Mouse (Mus musculus) C2C12 (cell line): ENCODE measurements around the gene Tnfrsf14. TPM values are rescaled to one million over a fixed set of nuclear protein-coding genes. Genes with fewer than 3 reads are reported as not detected.

Experiments used
- H3K27me3 ChIP-seq: one replicate; pipeline ENCODE4 v1.6.1; 2011; ENCODE audit not compliant: control insufficient read depth, insufficient read depth, insufficient read length
- H3K36me3 ChIP-seq: one replicate; pipeline ENCODE4 v1.6.1; 2011; ENCODE audit not compliant: control insufficient read depth, insufficient read depth
- H3K4me3 ChIP-seq: one replicate; pipeline ENCODE4 v1.5.1; 2011; ENCODE audit warnings: mild to moderate bottlenecking, control low read depth; ENCODE audit not compliant: poor library complexity, insufficient read depth, severe bottlenecking
- H3K79me2 ChIP-seq: one replicate; pipeline ENCODE4 v1.6.1; 2011; ENCODE audit not compliant: control insufficient read depth, insufficient read depth
- H3K79me3 ChIP-seq: one replicate; pipeline ENCODE4 v1.6.1; 2011; ENCODE audit warnings: low read depth, control low read depth
- H3ac ChIP-seq: one replicate; pipeline ENCODE3; 2011; ENCODE audit warnings: low read depth; ENCODE audit not compliant: control insufficient read depth, insufficient read length
- CEBPB ChIP-seq: IDR thresholded peaks from one replicate; pipeline ENCODE4 v1.6.1; 2011; ENCODE audit warnings: low read depth, mild to moderate bottlenecking, control low read depth, moderate library complexity
- CTCF ChIP-seq: IDR thresholded peaks from one replicate; pipeline ENCODE4 v1.5.1; 2011; ENCODE audit not compliant: control insufficient read depth, insufficient read depth, insufficient read length
- FOSL1 ChIP-seq: IDR thresholded peaks from one replicate; pipeline ENCODE4 v1.8.0; 2011; ENCODE audit warnings: mild to moderate bottlenecking, low read length; ENCODE audit not compliant: poor library complexity, insufficient read depth, severe bottlenecking
- MAX ChIP-seq: IDR thresholded peaks from one replicate; pipeline ENCODE4 v1.6.1; 2011; ENCODE audit warnings: mild to moderate bottlenecking, control low read depth
- MYOD1 ChIP-seq: IDR thresholded peaks from one replicate; pipeline ENCODE4 v1.6.1; 2011; ENCODE audit warnings: low read depth; ENCODE audit not compliant: control insufficient read depth, insufficient read length
- MYOG ChIP-seq: IDR thresholded peaks from one replicate; pipeline ENCODE4 v1.6.1; 2011; ENCODE audit not compliant: control insufficient read depth, insufficient read length; ENCODE audit errors: extremely low read depth
- USF1 ChIP-seq: IDR thresholded peaks from one replicate; pipeline ENCODE4 v1.6.1; 2011; ENCODE audit warnings: low read depth, mild to moderate bottlenecking, control low read depth, moderate library complexity
- polyA plus RNA-seq: library from polyadenylated mRNA; unstranded; fragments of >200 nt; fragmentation: generic; extraction: Trizol; gene quantifications from one replicate; pipeline ENCODE4 v1.2.1, GENCODE M21; 2012; ENCODE audit warnings: missing spikeins

The Tnfrsf14 gene
- polyA plus RNA-seq, 1 experiment, result 0.02 TPM

- Histone ChIP-seq H3K79me2 (no peaks in the 10 kb centered on the region), H3K79me3 (no peaks in the 10 kb centered on the region), H3K27me3 (peaks cover 41% of the 10 kb centered on the region), H3K36me3 (no peaks in the 10 kb centered on the region), H3K4me3 (no peak overlapping the region), H3ac (no peak overlapping the region)
- TF ChIP-seq MYOD1 (no peak), MYOG (no peak), FOSL1 (no peak), CTCF (no peak), MAX (no peak), USF1 (no peak), CEBPB (no peak)
These were observed 6.4 kb upstream of the Tnfrsf14 start for GRCm38 (mm10) chr4:154934800-154935199.

GRCm38 (mm10) chr4:154933306-154933907 is 5.0 kb upstream of the Tnfrsf14 start:
- Histone ChIP-seq H3ac (no peak overlapping the region), H3K79me3 (no peaks in the 10 kb centered on the region), H3K36me3 (no peaks in the 10 kb centered on the region), H3K4me3 (no peak overlapping the region), H3K79me2 (no peaks in the 10 kb centered on the region), H3K27me3 (peaks cover 42% of the 10 kb centered on the region)
- TF ChIP-seq MYOD1 (no peak), FOSL1 (no peak), CTCF (no peak), USF1 (no peak), CEBPB (no peak), MYOG (no peak), MAX (no peak)

- H3K79me3 ChIP-seq, result no peaks in the 10 kb centered on the region
- H3K27me3 ChIP-seq, result peaks cover 28% of the 10 kb centered on the region
- H3K4me3 ChIP-seq, result no peak overlapping the region
- H3ac ChIP-seq, result no peak overlapping the region
- no peaks in the 10 kb centered on the region for H3K36me3 ChIP-seq
- H3K79me2 ChIP-seq, result no peaks in the 10 kb centered on the region
- TF ChIP-seq MYOG (no peak), CTCF (no peak), MAX (no peak), FOSL1 (no peak), MYOD1 (no peak), CEBPB (no peak), USF1 (no peak)
These were observed 811 bp upstream of the Tnfrsf14 start for GRCm38 (mm10) chr4:154929088-154929660.

GRCm38 (mm10) chr4:154927899-154928337 is 445 bp downstream of the Tnfrsf14 start:
- H3K27me3 ChIP-seq, result peaks cover 21% of the 10 kb centered on the region
- no peak for TF ChIP-seq CTCF
- TF ChIP-seq USF1, result no peak
- TF ChIP-seq FOSL1, result no peak
- TF ChIP-seq MYOG, result no peak
- no peak for TF ChIP-seq MYOD1
- no peak for TF ChIP-seq MAX
- TF ChIP-seq CEBPB, result no peak
- H3K36me3 ChIP-seq, result no peaks in the 10 kb centered on the region
- H3K79me3 ChIP-seq, result no peaks in the 10 kb centered on the region
- H3ac ChIP-seq, result no peak overlapping the region
- no peak overlapping the region for H3K4me3 ChIP-seq
- no peaks in the 10 kb centered on the region for H3K79me2 ChIP-seq

GRCm38 (mm10) chr4:154926969-154927898 is 1.1 kb downstream of the Tnfrsf14 start:
- no peaks in the 10 kb centered on the region for H3K79me2 ChIP-seq
- H3ac ChIP-seq, result no peak overlapping the region
- H3K27me3 ChIP-seq, result peaks cover 19% of the 10 kb centered on the region
- TF ChIP-seq MYOD1, result no peak
- no peak for TF ChIP-seq FOSL1
- TF ChIP-seq MYOG, result no peak
- no peak for TF ChIP-seq MAX
- no peak for TF ChIP-seq CTCF
- no peak for TF ChIP-seq USF1
- TF ChIP-seq CEBPB, result no peak
- H3K79me3 ChIP-seq, result no peaks in the 10 kb centered on the region
- no peaks in the 10 kb centered on the region for H3K36me3 ChIP-seq
- H3K4me3 ChIP-seq, result no peak overlapping the region
